Mouse (Mus musculus) spleen, postnatal 36 days (tissue): ENCODE results near the gene Scrg1.
"Not testable (repeated sequence)": the region's sequence is repeated elsewhere in the genome, so short reads cannot be mapped to it uniquely, and the experiment has no call there.

Source experiments
- DNase-seq, 2 experiments: peaks; one replicate each; pipeline ENCODE4 v3.0.0; 2022; ENCODE audit warnings: low spot score in 2 of 2, mixed read lengths in 1 of 2

Scrg1 gene

GRCm38 (mm10) chr8:57455765-57456164, at the start of gene Scrg1:
Gene Scrg1, plus strand, starts transcription at chr8:57455923.
- no peak for DNase-seq

GRCm38 (mm10) chr8:57406366-57406765, 49.4 kb upstream of the Scrg1 start:
- DNase-seq: no peak

- no peak for DNase-seq
Observed at GRCm38 (mm10) chr8:57409333-57409732, 46.4 kb upstream of the Scrg1 start.

- no peak for DNase-seq
Observed at GRCm38 (mm10) chr8:57409779-57410472, 45.8 kb upstream of the Scrg1 start.

GRCm38 (mm10) chr8:57410473-57410863, 45.3 kb upstream of the Scrg1 start:
- DNase-seq: no peak

- DNase-seq: no peak
Observed at GRCm38 (mm10) chr8:57411366-57411765, 44.4 kb upstream of the Scrg1 start.

- no peak for DNase-seq
Observed at GRCm38 (mm10) chr8:57416827-57417226, 38.9 kb upstream of the Scrg1 start.

- DNase-seq: no peak
Observed at GRCm38 (mm10) chr8:57426074-57426473, 29.6 kb upstream of the Scrg1 start.

GRCm38 (mm10) chr8:57427581-57428366, 27.9 kb upstream of the Scrg1 start:
- no peak for DNase-seq

GRCm38 (mm10) chr8:57428566-57428965, 27.2 kb upstream of the Scrg1 start:
- DNase-seq: no peak

GRCm38 (mm10) chr8:57429166-57429887, 26.4 kb upstream of the Scrg1 start:
- DNase-seq: peak; percentile 43 to 61

- not testable (repeated sequence) for DNase-seq
Observed at GRCm38 (mm10) chr8:57429888-57430274, 25.8 kb upstream of the Scrg1 start.

- DNase-seq: no peak
Observed at GRCm38 (mm10) chr8:57430901-57431300, 24.8 kb upstream of the Scrg1 start.

GRCm38 (mm10) chr8:57432802-57433201, 22.9 kb upstream of the Scrg1 start:
- DNase-seq: peak in 1 of 2 experiments; percentile 14

GRCm38 (mm10) chr8:57435768-57436436, 19.8 kb upstream of the Scrg1 start:
- DNase-seq: peak in 1 of 2 experiments; percentile 16

- DNase-seq: no peak
Observed at GRCm38 (mm10) chr8:57436437-57436796, 19.3 kb upstream of the Scrg1 start.

GRCm38 (mm10) chr8:57441131-57441530, 14.6 kb upstream of the Scrg1 start:
- no peak for DNase-seq

GRCm38 (mm10) chr8:57441556-57441955, 14.2 kb upstream of the Scrg1 start:
- DNase-seq: no peak

- DNase-seq: no peak
Observed at GRCm38 (mm10) chr8:57443289-57443688, 12.4 kb upstream of the Scrg1 start.

- not testable (repeated sequence) for DNase-seq
Observed at GRCm38 (mm10) chr8:57445901-57446300, 9.8 kb upstream of the Scrg1 start.

- no peak for DNase-seq
Observed at GRCm38 (mm10) chr8:57450726-57451125, 5.0 kb upstream of the Scrg1 start.

- DNase-seq: no peak
Observed at GRCm38 (mm10) chr8:57451896-57452295, 3.8 kb upstream of the Scrg1 start.
